Mouse (Mus musculus) duodenum, adult 2 months (tissue): ENCODE data around the gene Vamp9. TPM values are rescaled to one million over a fixed set of nuclear protein-coding genes. Genes with fewer than 3 reads are reported as not detected.

Experiments
- polyA plus RNA-seq: library from polyadenylated mRNA; depleted of rRNA; stranded (reverse); fragments of >200 nt; gene quantifications from 2 replicates; pipeline ENCODE4 v1.2.3, GENCODE M21; 2012; ENCODE audit warnings: low replicate concordance; rRNA removed

Vamp9 gene
- not detected in 2 replicates for polyA plus RNA-seq

GRCm38 (mm10) chr5:99906181-99906956, at the start of gene Vamp9:
Gene Vamp9 (plus strand): TSS chr5:99906254.

GRCm38 (mm10) chr5:99978699-99979442, 72.8 kb downstream of the Vamp9 start, which contains the start of the genes Hnrnpd and 4930524J08Rik:
Gene Hnrnpd (minus strand): TSS chr5:99978938.
Gene 4930524J08Rik (plus strand): TSS chr5:99979061.

Other genes with a start within 250 kb of the Vamp9 start
- 2.0 and 5.0 TPM in 2 replicates for gene Rasgef1b, start 177.2 kb upstream of the Vamp9 start, polyA plus RNA-seq
- 36.1 and 92.1 TPM in 2 replicates for gene Hnrnpd, start 72.7 kb downstream of the Vamp9 start, polyA plus RNA-seq
- gene 4930524J08Rik, start 72.8 kb downstream of the Vamp9 start, polyA plus RNA-seq = 3.3 and 8.5 TPM in 2 replicates
- 31.6 and 40.0 TPM in 2 replicates for gene Hnrnpdl, start 133.4 kb downstream of the Vamp9 start, polyA plus RNA-seq
- 22.4 and 46.0 TPM in 2 replicates for gene Enoph1, start 133.7 kb downstream of the Vamp9 start, polyA plus RNA-seq